Mouse (Mus musculus): Measurements from ENCODE around the gene Slc38a4. TPM values are rescaled to one million over a fixed set of nuclear protein-coding genes. Genes with fewer than 3 reads are reported as not detected.

Gene Slc38a4
- not detected for total RNA-seq (2023)

DNA sequence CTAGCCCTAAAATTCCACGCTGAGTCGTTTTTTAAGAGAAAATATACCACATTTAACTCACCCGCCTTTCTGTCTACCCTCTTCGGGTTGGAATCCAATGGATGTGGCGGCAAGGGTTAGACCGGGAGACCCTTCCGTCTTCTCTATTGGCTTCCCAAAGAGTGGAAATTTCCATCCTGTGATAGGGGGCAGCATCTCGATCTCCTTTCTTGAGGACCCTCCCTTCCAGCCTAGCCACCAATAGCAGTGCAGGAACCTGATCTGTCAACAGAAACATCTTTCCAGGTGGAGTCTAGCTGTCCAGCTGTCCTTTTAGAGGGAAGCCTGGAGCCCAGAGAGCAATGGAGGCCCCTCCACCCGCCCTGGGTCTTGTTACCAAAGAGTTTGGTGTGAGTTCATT is at the start of gene Slc38a4:
Slc38a4 (minus strand) TSS at position 163 of the 400 bp plus-strand sequence.

Other genes with a start within 250 kb of the Slc38a4 start
- 10 to 100 TPM; 13.5 to 14.2 TPM for gene Pced1b, start 191.2 kb upstream of the Slc38a4 start, total RNA-seq (2023)
- gene Amigo2, start 191.3 kb upstream of the Slc38a4 start, total RNA-seq (2023), result under 1 TPM; 0.36 to 0.58 TPM

Data from monocyte, adult 59 days (primary cell).